Mouse (Mus musculus) natural killer cell, adult 2 months (primary cell): ENCODE measurements around the gene Phb.

Experiments used
- DNase-seq, 2 experiments: peaks; one replicate each; pipeline ENCODE4 v3.0.0; 2022; ENCODE audit warnings: low spot score in 2 of 2

Gene Phb

GRCm38 (mm10) chr11:95712563-95713224 is 45.9 kb downstream of the Phb start, which contains the start of gene Zfp652:
Gene Zfp652, plus strand, starts transcription at chr11:95712673.
- peak; percentile 81 to 93 for DNase-seq

GRCm38 (mm10) chr11:95713225-95713810 is 46.6 kb downstream of the Phb start:
- peak; percentile 66 to 68 for DNase-seq

- peak in 1 of 2 experiments; percentile 35 for DNase-seq
These were observed 47.1 kb downstream of the Phb start for GRCm38 (mm10) chr11:95713811-95714241.

GRCm38 (mm10) chr11:95714411-95714810 is 47.7 kb downstream of the Phb start:
- DNase-seq = peak; percentile 30 to 33

GRCm38 (mm10) chr11:95716136-95716535 is 49.4 kb downstream of the Phb start:
- no peak for DNase-seq

GRCm38 (mm10) chr11:95719356-95719755 is 52.6 kb downstream of the Phb start:
- no peak for DNase-seq

GRCm38 (mm10) chr11:95723287-95723686 is 56.5 kb downstream of the Phb start, which contains the start of gene B130006D01Rik:
Gene B130006D01Rik, plus strand, starts transcription at chr11:95723587.
- no peak for DNase-seq

- no peak for DNase-seq
These were observed 57.7 kb downstream of the Phb start for GRCm38 (mm10) chr11:95724466-95724865.

GRCm38 (mm10) chr11:95726156-95726555 is 59.4 kb downstream of the Phb start:
- DNase-seq = no peak

- DNase-seq = no peak
These were observed 61.2 kb downstream of the Phb start for GRCm38 (mm10) chr11:95727947-95728346.

GRCm38 (mm10) chr11:95728916-95729907 is 62.5 kb downstream of the Phb start:
- no peak for DNase-seq
